Mouse (Mus musculus) CH12.LX (cell line): ENCODE results near the gene Prdx3.

Source experiments
- CTCF ChIP-seq, 2 experiments: IDR thresholded peaks in 1 of 2; conservative IDR thresholded peaks in 1 of 2; 2 replicates each; pipeline ENCODE4 v1.5.1; 2011 to 2012; ENCODE audit warnings: low read depth in 2 of 2, low read length in 2 of 2, improper control_type of control experiment in 1 of 2, inconsistent platforms in 1 of 2, mild to moderate bottlenecking in 1 of 2, moderate library complexity in 1 of 2
- JUND ChIP-seq: conservative IDR thresholded peaks from 2 replicates; pipeline ENCODE4 v1.6.1; 2011; ENCODE audit warnings: low read depth, low read length, improper control_type of control experiment
- RAD21 ChIP-seq: IDR thresholded peaks from 2 replicates; pipeline ENCODE4 v1.6.1; 2011; ENCODE audit warnings: low read depth, mild to moderate bottlenecking, low read length, improper control_type of control experiment, moderate library complexity
- TCF12 ChIP-seq: IDR thresholded peaks from 2 replicates; pipeline ENCODE4 v1.6.1; 2014; ENCODE audit warnings: low read depth, mild to moderate bottlenecking, inconsistent platforms, low read length, improper control_type of control experiment
- USF1 ChIP-seq: IDR thresholded peaks from 2 replicates; pipeline ENCODE4 v1.6.1; 2014; ENCODE audit warnings: low read depth, mild to moderate bottlenecking, inconsistent platforms, low read length, improper control_type of control experiment
- ZNF384 ChIP-seq: IDR thresholded peaks from 2 replicates; pipeline ENCODE4 v1.6.1; 2012; ENCODE audit warnings: low read depth, low read length, improper control_type of control experiment, inconsistent platforms

DNA sequence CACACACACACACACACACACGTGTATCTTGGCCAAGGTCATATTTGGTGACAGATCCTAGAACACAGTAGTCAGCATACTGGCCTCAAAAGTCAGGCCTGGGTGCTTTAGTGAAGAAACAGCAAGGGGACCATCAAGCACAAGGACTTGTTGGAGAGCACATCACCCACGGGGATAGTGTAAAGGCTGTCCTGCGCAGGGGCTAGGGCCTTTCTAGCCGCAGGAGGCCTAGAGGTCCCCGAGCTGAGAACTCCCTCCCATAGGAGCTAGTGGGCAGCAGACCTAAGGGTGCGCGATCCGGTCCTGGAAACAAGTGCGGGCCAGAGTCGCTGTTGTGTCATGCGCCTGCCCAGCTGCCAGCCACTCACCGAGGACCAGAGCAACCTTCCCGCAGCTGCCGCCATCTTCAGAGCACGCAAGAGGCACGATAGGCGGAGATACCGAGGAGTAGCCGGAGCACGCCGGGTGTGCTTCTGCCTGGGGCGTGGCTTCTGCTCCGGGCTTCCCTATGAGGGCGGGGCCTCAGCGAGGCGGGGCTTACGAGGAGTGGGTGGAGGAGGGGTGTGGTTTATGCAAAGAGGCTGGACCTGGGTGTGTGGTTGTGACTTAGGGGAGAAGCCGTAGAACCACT, at the start of gene Prdx3:
- TF ChIP-seq ZNF384, result no peak
- no peak for TF ChIP-seq CTCF (conservative IDR thresholded peaks at IDR 0.05 in 1 of 2, IDR thresholded peaks at IDR 0.05 in 1 of 2; ENCODE audit: low read depth in 2 of 2, low read length in 2 of 2)
- no peak for TF ChIP-seq RAD21
- TF ChIP-seq USF1, result no peak
- TF ChIP-seq JUND, result no peak
- TF ChIP-seq TCF12, result peak; percentile 75
